Mouse (Mus musculus) B cell, adult (primary cell): ENCODE data around the gene Tmem136. TPM values are rescaled to one million over a fixed set of nuclear protein-coding genes. Genes with fewer than 3 reads are reported as not detected.

Experiments used
- total RNA-seq: library from RNA; stranded (reverse); gene quantifications from 4 replicates; pipeline ENCODE4 v1.2.4, GENCODE M21; 2023; ENCODE audit not compliant: inconsistent age

Tmem136 gene
- not detected in 4 replicates for total RNA-seq

GRCm38 (mm10) chr9:43116134-43116996, at the start of gene Tmem136:
Gene Tmem136, minus strand, starts transcription at chr9:43116570.

GRCm38 (mm10) chr9:43107187-43107517, 9.2 kb downstream of the Tmem136 start, which contains the start of gene Arhgef12:
Gene Arhgef12, minus strand, starts transcription at chr9:43107239.

Other genes starting within 250 kb of the Tmem136 start
- gene Grik4, start 172.1 kb downstream of the Tmem136 start, total RNA-seq: not detected in 4 replicates
- gene Arhgef12, start 9.3 kb downstream of the Tmem136 start, total RNA-seq: 10.2 to 16.5 TPM (median 12.0 TPM) in 4 replicates
- gene Pou2f3, start 93.8 kb upstream of the Tmem136 start, total RNA-seq: not detected in 4 replicates
- 0.81 to 2.9 TPM (median 1.7 TPM) in 4 replicates for gene Oaf, start 123.3 kb upstream of the Tmem136 start, total RNA-seq
- not detected in 4 replicates for gene Trim29, start 194.3 kb upstream of the Tmem136 start, total RNA-seq